Mouse (Mus musculus): ENCODE measurements around the gene Zfp54. TPM values are rescaled to one million over a fixed set of nuclear protein-coding genes. Genes with fewer than 3 reads are reported as not detected.
"Not testable (repeated sequence)": the region's sequence is repeated elsewhere in the genome, so short reads cannot be mapped to it uniquely, and the experiment has no call there.

The Zfp54 gene
- total RNA-seq (2021), result under 1 TPM; 0.84 to 0.99 TPM
- long read RNA-seq, experiment 1, partial matches to known transcripts, result 2 of 6 reads
- long read RNA-seq, experiment 1, other reads (novel, unspliced or antisense), result 2 of 6 reads
- long read RNA-seq, experiment 2, partial matches to known transcripts, result 0 of 1 reads
- long read RNA-seq, experiment 2, other reads (novel, unspliced or antisense), result 1 of 1 reads

DNA sequence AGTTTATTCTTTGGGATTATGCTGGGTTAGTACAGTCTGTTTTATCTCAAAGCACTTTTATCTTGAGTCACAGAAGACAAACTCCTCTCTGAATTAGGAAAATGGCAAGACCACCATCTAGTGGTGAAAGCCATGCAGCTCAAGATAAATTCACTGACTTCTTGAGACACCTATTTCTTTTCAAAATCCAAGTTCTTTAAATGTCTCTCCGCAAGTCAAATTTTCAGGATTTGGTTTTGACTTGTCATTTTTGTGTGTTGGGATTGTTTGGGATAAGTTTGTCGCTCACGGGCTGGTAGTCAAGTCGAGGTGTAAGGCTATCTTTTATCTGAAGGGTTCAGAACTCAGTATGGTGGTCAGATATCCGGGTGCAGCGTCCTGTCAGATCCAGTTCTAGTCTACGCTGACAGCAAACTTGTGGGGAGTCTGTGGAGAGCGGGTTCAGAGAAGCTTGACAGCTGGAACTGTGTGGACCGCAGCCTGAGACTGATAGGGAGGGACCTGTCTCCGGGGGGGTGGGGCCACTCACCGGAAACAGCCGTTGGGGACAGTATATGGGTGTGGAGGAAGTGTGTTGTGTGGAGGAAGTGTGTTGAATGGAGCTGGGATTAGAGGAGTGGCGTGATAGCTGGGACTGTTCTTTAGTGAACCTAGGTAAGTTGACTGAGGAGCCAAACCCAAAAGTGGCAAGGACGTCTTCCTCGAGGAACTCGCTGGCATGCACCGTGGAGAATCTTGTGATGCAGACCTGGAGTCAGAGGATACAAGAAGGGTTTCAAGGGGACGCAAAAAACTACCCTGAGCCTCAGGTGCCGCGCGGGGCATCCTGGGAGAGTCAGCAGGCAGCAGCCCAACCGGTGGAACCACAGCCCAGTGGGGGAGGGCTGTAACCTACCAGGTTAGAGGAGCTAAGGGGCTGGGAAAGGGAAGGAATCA, at the start of gene Zfp54:
Zfp54 (plus strand) TSS at position 564 of the 936 bp plus-strand sequence.
- peak; percentile 75 for DNase-seq

DNA sequence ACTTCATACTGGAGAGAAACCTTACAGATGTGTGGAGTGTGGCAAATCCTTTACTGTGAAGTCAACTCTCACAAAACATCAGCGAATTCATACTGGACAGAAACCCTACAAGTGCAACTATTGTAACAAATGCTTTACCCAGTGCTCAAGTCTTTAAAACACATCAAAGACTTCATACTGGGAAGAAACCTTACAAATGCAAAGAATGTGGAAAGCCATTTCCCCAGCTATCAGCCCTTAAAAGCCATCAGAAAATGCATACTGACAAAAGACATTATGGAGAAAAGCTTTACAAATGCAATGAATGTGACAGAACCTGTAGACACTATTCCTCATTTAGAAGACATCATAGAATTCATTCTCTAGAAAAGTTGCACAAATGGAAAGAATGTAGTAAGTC, 47.7 kb upstream of the Zfp54 start:
- DNase-seq, result no peak

DNA sequence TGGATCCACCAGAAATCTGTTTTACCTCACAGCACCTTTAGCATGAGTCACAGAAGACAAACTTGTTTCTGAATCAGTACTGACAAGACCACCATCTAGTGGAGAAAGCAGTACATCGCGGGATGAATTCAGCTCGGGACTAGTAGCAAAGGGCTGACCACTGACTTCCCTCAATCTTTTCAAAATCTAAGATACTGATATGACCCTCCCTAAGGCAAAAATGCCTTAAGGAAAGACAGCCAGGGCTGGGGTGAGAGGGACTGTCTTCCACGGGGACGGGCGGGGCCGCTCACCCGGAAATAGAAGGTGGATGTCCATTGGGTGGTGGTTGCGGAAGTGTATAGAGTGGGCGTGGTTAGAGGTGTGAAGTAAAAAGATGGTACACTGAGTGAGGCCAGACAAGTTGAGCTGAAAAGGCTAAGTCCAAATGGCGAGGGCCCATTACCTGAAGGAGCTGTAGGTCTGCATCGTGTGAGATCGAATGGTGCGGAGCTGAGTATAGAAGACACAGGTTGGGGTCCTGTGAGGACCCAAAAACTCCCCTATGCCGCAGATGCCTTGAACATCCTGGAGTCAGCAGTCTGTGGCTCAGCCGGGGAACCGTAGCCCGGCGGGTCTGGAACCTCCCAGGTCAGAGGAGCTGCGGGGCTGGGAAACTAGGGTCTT, 39.5 kb upstream of the Zfp54 start, which contains the start of gene Zfp677:
Zfp677 (plus strand) TSS at position 358 of the 666 bp plus-strand sequence.
- DNase-seq, result peak; percentile 26

DNA sequence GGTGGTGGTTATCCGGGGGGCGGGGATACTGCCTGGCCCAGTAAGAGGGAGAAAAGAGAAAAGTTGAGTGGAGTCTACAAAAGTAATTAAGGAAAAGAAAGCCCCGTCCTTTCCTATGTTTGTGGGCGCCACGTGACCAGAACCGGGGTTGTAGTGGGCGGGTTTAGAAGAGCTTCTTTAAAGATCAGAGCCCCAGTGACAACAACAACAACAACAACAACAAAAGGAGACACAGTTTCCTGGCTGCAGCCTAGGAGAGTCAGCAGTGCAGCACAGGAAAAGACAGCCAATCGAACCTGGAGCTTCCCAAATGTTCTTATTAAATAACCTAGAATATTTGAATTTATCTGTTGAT, 39.0 kb upstream of the Zfp54 start:
- no peak for DNase-seq

DNA sequence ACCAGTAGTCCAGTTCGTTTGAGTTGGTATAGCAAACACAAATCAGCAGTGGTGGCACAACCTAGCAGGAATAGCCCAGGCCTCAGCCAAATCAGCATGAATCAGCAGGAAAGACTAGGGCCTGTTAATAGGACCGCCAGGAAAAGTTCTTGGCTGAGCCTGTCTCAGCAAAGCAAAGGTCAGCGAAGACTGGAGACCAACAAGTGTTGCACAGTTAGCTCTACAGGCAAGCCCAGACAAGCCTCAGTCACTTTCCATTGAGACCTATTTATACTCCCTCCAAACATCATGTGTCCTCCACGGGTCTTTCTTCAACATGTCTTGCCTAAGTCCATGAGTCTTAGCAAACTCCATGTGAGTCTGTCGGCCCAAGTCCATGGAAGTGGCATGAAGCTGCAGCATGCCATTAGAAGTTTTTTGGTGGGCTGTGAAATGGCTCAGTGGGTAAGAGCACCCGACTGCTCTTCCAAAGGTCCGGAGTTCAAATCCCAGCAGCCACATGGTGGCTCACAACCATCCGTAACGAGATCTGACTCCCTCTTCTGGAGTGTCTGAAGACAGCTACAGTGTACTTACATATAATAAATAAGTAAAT, 15.9 kb downstream of the Zfp54 start:
- DNase-seq, result not testable (repeated sequence)

DNA sequence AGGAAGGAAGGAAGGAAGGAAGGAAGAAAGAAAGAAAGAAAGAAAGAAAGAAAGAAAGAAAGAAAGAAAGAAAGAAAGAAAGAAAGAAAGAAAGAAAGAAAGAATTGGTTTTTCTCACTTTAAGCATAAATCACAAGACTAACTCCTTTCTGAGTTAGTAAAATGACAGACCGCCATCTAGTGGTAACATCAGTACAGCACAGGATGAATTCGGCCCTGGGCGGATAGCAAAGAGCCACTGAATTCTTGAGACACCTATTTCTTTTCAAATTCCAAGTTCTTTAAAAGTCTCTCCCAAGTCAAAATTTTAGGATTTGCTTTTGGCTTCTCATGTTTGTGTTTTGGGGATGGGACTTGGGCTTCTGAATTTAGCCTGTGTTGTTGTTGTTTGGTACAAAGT, 26.6 kb downstream of the Zfp54 start:
- peak; percentile 49 for DNase-seq

DNA sequence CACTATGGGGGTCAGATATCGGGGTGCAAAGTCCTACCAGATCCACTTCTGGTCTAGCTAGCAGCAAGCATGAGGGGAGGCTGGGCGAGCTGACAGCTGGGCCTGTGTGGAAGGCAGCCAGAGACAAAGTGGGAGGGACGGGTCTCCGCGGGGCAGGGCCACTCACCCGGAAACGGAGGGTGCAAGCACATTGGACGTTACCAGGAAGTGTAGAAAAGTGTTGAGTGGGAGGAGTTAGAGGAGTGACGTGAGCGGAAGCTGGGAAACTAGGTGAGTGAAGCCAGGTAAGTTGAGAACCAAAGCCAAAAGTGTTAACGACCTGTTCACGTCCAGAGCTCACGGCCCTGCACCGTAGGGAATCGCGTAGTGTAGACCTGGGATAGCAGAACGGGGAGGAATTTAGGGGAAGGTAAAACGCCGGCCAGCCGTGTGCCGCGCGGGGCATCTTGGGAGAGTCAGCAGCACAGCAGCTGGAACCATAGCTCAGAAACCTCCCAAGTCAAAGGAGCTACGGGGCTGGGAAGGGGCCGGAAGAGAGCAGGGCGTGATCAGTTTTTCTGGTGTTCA, 27.2 kb downstream of the Zfp54 start, which contains the start of gene Zfp51:
Zfp51 (plus strand) TSS at position 237 of the 567 bp plus-strand sequence.
- DNase-seq, result peak; percentile 94

DNA sequence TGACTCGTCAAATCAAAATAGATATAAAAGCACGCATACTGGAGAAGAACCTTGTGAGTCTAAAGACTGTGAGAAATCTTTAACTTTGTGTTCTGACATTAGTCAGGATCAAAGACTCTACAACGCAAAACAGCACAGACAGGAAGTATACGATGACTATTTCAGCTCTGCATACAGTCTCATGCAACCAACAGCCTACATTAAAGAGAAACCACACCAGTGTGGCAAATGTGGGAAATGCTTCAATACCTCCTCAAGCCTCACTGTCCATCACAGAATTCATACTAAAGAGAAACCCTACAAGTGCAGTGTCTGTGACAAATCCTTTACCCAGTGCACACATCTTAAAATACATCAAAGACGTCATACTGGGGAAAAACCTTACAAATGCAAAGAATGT, 40.5 kb downstream of the Zfp54 start:
- DNase-seq, result no peak

DNA sequence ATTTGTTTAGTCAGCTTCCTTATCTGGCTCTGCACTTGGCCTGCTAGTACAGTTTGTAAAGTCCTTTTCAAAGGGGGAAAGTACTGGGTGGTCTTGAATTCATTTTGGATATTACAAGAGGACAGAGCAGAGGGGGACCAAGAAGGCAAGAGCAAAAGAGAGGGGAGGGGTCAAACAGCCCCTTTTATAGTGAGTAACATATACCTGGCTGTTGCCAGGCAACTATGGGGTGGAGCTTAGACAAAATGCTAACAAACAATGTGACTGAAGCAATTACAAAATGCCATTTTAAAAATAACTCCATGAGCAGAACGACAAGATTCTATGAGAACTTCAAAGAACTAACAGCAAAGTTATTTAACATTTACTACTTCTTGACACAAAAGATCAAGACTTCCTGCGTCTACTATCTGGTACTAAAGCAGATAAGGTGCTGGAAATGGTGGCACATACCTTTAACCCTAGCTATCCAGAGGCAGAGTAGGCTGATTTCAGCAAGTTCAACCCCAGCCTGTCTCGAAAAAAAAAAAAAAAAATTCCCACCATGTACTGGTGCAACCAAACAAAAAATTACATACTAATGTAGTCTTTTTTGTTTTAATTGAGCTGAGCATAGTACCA, 49.1 kb downstream of the Zfp54 start:
- DNase-seq, result no peak

DNA sequence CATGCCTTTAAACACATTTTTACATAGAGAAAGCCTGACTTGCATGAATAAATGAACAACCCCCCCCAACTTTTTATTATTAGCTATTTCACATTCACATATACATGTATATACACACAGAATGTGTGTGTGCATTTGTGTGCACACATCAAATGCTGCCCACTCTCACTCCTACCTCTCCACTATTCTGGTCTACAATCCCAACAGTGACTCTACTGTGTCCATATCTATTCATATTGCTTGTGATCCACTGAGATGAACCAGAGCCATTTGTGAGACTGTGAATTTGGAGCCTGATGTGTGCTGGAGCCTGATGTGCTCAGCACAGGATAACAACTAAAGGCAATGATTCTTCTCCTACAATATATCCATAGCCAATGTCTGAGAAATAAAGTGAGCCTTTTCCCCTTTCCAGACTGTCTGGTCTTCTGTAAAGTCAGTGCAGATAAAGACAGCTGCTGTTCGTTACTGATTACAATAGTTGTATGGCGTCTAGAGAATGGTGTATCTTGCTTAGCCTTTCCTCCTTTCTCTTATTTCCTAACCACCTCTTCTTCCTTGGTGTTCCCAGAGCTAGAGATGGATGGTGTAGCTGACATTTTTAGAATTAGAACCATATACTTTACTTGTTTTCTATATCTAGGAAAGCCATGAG, 49.8 kb downstream of the Zfp54 start:
- no peak for DNase-seq

DNA sequence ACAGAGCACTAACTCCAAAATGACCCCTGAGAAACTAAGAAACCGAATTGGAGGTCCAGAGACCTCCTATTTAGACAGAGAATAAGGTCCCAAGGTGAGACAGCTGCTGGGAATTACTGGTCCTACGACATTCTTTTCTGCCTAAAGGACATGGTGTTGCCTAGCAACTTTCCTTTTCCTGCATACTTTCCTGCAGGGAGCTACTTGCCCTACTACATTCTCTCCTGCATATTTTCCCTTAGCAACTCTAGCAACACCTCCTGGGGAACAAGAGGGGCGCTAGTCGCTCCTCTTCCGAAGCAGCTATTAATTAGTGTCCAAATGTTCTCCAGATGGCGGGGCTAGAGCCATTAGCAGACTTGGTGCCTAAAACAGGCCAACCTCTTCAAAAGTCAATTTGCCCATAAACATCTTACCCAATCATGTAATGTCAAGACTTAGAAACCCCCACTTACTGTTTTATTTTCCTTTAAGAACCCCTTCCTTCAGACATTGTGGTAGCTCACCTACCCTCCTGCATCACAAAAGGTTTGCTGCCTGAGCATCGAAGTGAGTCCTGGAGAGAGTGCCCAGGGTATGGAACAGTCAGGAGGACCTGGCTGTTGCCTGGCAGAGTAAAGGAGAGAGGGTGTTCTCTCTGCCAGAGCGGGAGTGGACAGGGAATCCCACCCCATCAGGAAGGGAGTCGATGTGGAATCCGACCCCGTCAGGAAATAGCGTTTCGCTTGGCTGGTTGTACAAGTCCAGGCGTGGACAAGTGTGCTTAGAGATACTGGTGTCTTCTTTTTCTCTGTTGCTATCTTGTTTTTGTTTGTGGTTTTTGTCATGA, 50.5 kb downstream of the Zfp54 start:
- no peak for DNase-seq

DNA sequence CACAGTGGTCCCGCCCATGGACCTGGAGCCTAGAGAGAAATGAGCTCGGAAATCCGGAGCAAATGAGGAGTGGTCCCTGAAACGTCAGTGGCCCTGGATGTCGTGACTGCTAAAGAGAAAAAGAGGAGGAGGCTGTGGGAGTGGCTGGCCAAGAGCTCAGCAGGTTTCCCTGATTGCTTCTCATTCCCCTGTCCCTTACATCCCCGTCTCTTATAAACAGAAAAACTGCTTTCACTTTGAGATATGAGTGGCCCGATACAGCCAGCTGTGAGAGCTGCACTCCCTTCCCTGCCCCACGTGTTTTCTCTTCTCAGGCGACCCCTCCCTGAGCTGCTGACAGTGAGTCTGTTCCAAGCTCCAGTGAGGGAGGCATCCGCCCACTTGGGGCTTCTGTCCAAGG, 51.7 kb downstream of the Zfp54 start:
- DNase-seq, result not testable (repeated sequence)

DNA sequence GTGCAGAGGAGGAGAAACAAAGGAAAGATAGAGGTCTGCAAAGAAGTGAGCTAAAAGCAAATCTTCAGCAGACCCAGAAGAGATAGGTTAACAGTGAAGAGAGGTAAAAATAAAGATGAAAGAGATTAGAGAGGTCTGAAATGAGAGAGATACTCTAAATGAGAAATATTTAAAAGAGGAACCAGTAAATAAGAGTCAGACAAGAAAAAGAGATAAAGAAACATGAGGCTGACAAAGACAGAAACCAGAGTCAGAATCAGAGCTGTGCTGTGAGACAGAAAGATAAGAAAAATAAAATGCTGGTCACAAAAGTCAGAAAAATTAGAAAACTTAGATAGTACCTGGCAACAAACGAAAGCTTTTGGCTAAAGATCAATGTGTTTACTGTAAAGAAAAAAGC, 52.3 kb downstream of the Zfp54 start:
- DNase-seq, result not testable (repeated sequence)

DNA sequence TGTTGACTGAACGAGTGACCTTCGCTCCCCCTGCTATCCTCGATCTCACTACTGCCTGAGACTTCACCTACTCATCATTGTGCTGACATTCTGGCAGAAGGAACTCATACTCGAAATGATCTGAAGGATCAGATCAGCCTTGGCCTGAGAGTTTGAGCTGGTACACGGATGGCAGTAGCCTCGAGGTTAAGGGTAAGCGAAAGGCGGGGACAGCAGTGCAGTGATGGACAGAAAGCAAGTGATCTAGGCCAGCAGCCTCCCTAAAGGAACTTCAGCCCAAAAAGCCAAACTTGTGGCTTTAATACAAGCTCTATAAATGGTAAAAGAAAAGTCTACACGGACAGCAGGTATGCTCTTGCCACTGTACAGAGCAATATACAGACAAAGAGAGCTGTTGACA, 53.3 kb downstream of the Zfp54 start:
- DNase-seq, result not testable (repeated sequence)

DNA sequence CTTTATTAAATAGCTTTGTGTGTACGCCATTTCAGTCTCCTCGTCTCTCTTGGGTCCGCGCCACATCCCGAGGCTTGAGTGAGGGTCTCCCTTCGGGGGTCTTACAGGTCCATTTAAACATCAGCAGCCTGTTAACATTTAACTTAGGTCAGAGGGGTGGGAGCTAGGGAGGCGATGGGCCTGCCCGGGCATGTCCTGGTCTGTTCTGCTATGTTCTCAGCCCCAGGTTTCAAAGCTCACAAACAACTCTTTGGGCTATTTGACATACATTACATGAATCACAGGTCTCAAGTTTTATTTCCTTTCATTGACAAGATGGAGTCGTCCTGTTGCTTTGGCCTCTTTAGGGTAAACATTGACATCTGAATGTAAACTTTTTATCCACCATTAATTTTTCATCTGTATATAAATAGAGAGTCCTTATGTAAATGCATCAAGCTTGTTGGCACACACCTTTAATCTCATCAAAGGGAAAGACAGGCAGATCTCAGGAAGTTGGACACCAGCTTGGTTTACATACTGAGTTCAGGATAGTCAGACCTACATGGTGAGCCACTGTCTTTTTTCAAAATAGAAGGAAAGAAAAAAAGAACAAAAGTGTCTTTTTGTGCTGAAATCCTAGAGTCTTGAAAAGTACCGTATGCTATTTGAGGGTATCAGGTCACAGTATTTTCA, 55.2 kb downstream of the Zfp54 start:
- DNase-seq, result not testable (repeated sequence)
